Mouse (Mus musculus) kidney, adult 18-20 months (tissue): ENCODE results near the gene Cbx1.
A peak's percentile ranks its signal among the peaks of the same experiment; 100 is the strongest.
"Not testable (repeated sequence)": the region's sequence is repeated elsewhere in the genome, so short reads cannot be mapped to it uniquely, and the experiment has no call there.

Source experiments
- DNase-seq: peaks from one replicate; pipeline ENCODE4 v3.0.0; 2021

The Cbx1 gene

DNA sequence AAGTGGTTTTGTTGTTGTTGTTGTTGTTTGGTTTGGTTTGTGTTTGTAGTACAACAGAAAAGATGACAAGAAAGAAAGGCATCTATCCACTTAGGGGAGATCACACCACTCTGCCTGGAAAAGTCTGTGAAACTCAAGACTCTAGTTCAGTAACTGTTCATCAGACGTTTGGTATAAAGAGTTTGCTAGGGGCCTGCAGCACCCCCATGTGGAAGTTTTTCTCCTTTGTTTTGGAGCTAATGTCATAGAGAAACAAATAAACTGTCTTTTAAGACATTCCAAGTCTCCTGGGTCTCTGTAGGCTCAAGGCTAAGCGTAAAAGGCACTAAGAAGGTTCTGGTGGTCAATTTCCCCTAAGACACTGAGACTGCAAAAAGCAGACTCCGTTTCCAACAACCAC lies 12.9 kb upstream of the Cbx1 start:
- no peak for DNase-seq

DNA sequence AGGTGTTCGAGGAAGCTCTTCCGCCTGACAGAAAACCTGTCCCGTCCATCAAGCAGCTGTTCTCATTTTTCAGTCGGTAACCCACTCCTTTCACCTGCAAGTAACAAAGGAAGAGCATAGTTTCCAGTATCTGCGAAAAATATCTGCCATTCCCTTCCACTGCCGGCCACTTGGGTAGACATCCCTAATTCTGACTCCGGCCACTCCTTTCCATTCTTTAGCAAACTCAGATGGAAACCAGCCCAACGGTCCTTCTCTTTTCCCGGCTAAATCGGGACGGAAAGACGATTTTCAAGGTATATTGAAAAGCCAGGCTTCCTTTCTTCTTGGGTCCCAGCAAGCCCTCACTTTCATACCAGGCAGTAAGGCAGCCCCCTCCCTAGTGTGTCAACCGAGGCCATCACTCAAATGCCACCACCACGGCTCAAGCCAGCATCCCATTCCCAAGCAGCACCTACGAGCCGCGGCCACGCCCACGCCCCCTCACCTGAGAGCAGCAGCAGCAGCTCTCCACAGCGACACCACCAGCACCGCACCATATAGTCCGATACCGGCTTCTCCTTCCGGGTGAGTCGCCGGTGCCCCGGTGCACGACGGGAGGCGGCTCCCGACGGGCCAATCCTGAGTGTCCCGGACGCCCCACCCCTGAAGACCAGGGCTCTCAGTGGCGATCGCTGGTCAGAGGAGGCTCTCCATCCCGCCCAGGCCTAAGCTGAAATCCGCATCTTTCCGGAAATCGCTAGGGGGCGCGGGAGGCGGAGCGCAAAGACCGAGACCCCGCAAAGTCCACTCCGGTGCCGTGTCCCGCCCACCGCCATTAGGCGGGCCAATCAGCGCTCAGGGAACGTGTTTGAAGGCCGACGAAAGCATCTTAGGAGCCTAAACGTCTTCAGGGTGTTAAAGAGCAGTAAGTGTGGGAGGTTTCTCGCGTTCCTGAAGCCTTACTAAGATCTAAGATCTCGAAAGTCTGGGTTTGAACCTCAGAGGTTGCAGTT lies 11.7 kb upstream of the Cbx1 start, which contains the start of gene Snx11:
Gene Snx11, minus strand, starts transcription at position 592 of the 995 bp plus-strand sequence.
- peak; percentile 99 for DNase-seq

DNA sequence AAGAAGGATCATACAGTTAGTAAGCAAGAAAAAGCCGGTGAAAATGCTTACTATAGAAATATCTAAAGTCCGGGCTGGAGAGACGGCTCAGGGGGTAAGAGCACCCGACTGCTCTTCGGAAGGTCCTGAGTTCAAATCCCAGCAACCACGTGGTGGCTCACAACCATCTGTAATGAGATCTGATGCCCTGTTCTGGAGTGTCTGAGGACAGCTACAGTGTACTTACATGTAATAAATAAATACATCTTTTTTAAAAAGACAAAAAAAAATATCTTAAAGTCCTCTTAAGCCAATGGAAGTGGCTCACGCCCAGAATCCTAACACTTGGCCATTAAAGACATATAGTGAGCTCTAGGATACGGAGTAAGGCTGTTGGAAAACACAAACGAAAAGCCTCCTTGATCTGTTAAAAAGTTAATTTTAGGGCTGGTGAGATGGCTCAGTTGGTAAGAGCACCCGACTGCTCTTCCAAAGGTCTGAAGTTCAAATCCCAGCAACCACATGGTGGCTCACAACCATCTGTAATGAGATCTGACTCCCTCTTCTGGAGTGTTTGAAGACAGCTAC lies 10.8 kb upstream of the Cbx1 start:
- DNase-seq: not testable (repeated sequence)

DNA sequence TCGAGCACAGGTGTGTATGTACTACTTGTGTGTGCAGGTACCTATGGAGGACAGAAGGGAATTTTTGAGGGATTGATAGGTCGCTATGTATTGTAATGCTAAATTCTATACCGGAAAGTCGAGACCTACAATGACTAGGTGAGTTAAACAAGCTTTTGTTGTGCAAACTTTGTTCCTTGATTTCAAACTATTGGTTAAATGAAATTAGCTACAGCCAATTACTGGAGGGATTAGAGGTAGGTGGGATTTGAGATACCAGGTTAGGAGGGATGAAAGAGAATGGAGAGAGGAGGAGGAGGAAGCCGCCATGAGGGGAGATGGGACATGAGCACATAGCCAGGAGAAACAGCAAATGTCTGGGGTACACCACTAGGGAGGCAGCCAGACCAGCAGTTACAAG lies 8.6 kb upstream of the Cbx1 start:
- DNase-seq: no peak

DNA sequence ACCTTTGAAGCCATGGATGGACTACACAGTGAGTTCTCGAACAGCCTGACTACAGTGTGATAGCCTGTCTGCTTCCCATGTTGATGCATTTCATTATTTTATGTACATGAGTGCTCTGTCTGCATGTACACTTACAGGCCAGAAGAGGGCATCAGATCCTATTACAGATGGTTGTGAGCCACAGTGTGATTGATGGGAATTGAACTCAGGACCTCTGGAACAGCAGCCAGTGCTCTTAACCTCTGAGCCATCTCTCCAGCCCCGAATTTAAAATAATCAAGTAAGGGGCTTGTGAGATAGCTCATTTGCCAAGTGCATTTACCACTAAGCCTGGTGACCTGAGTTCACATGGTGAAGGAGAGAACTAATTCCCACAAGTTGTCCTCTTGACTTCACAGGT lies 7.5 kb upstream of the Cbx1 start:
- DNase-seq: no peak

DNA sequence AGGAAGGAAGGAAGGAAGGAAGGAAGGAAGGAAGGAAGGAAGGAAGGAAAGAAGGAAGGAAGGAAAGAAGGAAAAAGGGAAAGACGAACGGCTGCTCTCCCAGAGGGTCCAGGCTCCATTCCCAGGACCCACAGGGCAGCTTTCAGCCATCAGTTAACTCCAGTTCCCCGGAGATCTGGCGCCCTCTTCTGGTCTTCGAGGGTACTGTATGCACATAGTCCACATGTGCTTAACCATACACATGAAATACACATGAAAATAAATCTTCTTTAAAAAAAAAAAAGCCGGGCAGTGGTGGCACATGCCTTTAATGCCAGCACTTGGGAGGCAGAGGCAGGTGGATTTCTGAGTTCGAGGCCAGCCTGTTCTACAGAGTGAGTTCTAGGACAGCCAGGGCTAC lies 4.1 kb upstream of the Cbx1 start:
- peak; percentile 83 for DNase-seq

DNA sequence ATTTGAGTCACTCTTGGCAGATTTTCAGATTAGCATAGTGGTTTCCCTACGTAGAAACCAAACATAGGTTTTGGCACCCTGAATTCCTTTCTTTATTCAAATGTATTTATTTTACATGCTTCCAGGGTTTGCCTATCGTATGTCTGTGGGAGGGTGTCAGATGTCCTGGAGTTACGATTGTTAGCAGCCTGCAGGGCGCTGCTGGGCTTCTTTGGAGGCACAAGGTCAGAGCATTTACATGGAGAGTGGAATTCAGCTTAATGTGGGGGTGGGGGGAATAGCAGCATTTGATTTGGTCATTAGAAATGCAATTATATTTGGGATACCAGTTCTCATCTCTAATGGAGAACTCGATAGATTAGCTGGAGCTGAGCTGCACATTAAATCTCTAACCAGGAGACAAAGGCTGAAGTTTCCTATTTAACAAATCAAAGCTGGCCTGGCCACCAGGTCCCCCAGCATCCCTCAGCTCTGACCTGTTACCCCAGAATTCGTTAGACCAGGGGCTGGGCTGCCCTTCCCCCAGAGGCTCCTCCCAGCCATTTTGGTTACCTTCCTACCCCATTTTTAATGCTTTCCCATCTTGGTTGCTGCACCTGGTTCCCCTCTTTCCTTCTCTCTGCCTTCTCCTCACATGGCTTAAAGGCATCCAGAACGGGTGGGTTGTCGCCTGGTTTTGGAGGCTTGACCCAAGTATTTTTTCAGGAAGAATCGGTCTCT lies 2.0 kb upstream of the Cbx1 start:
- DNase-seq: no peak

DNA sequence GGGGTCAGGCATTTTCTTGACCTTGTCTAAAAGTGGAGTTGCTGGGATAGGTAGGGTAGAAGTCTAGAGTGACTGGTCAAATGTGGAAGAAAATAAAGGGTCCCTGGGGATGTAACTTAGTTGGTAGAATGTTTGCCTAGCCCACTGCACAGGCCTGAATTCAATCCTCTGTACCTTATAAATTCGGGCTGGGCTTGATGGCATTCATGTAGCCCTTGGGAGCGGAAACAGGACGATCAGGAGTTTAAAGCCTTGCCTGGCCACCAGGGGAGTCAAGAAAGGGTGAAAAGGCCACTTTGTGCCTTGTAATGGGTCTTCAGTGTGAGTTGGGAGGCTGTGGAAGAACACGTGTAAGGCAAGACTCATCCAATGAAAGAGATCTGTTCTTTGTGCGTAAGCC lies 1.1 kb downstream of the Cbx1 start:
- DNase-seq: no peak

DNA sequence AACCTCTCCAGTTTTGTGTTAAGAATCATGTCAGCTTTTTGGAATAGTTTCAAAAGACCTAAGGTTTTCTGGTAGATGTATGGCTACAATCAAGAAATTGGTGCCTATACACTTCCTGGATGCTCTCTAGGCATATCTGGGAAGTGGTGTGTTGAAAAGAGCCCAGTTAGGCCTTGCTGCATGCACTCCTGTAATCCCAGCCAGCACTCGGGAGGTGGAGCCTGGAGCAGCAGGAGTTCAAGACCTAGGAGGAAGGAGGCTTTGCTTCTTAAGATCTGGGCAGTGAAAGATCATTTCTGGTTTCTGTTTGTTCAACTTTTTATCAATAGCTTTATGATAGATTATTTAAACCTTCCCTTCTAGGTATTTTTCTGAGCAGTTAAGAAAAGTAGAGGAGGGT lies 1.8 kb downstream of the Cbx1 start:
- no peak for DNase-seq

DNA sequence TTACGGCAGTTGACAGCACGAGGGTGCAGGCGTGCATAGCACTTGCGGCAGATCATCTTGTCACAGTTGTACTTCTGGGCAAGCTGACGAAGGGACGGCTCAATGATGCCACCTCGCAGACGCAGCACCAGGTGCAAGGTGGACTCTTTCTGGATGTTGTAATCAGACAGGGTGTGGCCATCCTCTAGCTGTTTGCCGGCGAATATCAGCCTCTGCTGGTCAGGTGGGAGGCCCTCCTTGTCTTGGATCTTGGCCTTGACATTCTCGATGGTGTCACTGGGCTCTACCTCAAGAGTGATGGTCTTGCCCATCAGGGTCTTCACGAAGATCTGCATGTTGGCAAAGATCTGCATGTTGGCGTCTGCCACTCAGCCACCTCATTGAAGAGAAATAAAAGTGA lies 6.6 kb downstream of the Cbx1 start:
- DNase-seq: no peak

DNA sequence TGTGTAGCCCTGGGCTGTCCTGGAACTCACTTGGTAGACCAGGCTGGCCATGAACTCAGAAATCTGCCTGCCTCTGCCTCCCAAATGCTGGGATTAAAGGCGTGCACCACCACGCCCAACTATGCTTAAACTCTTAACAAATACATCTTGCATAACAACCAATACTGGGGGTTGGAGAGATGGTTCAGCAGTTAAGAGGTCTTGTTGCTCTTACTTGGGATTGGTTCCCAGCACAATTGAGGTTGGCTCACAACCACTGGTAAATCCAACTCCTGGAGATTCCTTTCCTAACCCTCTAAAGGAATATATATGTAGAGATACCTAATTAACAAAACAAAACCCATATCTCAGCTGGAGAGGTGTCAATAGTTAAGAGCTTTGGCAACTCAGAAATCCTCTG lies 7.2 kb downstream of the Cbx1 start:
- no peak for DNase-seq

DNA sequence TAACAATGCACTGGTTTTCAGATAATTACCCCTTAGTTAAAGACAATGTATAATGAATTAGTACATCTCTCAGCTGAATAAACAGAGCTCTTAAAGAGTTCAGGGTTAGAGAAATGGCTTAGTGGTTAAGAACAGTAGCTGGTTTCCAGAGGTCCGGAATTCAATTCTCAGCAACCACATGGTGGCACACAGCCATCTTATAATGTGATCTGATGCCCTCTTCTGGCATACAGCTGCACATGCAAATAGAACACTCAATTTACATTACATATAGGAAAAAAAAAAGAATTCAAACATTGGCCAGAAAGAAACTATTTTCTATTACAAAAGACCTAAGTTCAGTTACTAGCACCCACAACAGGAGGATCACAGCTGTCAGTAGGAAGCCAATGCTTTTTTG lies 7.7 kb downstream of the Cbx1 start:
- no peak for DNase-seq

DNA sequence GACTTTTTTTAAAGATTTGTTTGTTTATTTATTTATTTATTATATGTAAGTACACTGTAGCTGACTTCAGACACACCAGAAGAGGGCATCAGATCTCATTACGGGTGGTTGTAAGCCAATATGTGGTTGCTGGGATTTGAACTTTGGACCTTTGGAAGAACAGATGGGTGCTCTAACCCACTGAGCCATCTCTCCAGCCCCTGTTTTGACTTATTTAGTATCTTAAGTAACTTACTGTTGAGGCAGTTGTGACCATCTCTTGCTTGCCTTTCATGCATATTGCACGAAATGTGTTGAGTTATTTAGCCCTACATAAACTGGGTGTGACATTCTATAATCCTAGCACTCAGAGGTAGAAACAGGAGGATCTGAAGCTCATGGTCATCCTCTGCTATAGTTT lies 10.6 kb downstream of the Cbx1 start:
- no peak for DNase-seq

DNA sequence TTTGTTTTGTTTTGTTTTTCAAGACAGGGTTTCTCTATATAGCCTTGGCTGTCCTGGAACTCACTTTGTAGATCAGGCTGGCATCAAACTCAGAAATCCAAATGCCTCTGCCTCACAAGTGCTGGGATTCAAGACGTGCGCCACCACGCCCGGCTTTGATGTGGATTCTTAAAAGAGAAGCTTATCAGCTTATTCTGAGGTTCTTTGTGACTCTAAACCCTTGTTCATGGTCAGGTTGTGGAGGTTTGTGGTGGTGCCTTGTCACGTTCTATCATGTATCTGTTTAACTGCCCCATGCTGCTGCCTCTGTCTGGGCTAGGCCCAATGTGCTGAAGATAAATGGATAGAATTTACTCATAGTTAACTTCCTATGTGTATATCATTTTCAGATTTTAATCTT lies 16.7 kb downstream of the Cbx1 start:
- no peak for DNase-seq

DNA sequence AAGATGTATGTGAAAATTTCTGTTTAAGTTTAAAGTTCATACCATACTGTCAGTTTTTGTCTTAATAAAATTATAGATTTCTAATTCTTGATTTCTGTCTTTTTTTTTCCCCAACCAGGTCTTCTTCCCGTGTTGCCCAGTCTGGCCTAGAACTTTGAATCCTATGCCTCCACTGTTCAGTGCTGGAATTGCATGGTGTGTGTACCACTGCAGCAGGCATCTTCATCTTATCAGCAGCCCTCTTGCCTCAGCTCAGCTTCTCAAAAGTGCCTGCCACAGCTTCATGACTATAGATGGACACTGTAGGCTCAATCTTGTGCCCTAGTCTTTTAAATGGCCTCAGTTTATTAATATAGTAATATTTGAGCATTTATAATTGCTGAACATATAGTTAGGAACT lies 19.1 kb downstream of the Cbx1 start:
- no peak for DNase-seq

DNA sequence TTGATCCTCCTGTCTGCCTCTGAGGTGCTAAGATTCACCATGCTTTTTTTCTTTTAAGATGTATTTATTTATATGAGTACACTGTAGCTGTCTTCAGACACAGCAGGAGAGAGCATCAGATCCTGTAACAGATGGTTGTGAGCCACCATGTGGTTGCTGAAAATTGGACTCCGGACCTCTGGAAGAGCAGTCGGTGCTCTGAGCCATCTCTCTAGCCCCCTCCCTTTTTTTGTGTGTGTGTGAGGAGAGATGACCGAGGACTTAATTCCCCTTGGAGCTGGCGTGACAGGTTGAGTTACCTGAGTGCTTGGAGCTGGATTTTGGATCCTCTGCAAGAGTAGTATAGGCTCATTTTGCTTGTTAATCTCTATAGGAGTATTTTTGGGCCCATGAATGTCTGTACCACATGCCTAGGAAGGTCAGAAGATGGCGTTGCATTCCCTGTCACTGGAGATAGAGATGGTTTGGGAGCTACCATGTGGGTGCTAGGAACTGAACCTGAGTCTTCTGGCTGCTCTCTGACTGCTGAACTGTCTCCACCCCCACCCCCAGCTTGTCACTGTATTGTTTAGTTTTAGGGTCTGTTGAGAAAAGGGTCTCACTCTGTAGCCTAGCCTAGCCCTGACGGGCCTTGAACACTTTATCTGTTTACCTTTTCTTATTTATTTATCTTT lies 20.8 kb downstream of the Cbx1 start:
- DNase-seq: no peak

DNA sequence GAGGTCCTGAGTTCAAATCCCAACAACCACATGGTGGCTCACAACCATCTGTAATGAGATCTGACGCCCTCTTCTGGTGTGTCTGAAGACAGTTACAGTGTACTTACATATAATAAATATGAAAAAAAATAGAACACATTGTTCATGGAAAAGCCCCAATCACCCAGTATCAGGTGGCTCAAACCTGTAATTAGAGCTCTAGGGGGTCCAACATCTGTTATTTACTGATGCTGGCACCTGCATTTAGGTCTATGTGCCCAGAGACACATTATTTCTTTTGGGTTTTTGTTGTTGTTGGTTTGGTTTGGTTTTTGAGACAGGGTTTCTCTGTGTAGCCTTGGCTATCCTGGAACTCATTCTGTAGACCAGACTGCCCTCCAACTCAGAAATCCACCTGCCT lies 22.3 kb downstream of the Cbx1 start:
- DNase-seq: not testable (repeated sequence)

DNA sequence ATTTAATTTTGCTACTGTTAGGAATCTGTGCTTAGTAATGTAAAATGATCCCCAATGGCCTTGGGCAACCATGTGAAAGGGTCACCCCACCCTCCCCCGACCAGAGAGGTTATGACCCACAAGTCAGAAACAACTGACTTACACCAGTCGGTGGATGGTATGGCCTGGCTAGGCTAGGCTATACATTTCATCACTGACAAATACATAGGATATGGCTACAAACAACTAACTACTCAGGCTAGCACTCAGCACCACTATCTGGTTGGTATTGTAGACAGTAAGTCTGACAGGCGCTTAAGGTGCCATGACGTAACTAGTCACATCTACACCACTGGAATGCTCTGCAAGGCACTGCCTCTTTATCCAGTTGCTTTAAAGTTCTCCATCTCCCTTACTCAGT lies 24.5 kb downstream of the Cbx1 start:
- no peak for DNase-seq

DNA sequence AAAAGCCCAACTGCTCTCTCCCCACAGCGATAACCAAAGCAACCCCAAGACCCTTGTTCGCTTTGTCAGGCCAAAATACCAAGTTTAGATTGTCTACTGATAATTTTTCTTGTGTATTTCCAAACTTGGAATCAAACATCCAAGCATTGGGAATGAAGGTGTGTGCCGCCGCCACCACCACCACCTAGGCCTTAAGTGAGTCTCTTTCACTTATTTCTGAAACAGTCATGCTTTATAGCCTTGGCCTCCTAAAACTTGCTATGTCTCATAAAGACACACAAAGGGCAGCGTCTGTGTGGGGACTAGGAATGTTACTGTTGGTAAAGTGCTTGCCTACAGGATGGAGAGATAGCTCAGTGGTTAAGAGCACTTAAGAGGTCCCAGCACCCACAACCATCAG lies 25.0 kb downstream of the Cbx1 start:
- no peak for DNase-seq

DNA sequence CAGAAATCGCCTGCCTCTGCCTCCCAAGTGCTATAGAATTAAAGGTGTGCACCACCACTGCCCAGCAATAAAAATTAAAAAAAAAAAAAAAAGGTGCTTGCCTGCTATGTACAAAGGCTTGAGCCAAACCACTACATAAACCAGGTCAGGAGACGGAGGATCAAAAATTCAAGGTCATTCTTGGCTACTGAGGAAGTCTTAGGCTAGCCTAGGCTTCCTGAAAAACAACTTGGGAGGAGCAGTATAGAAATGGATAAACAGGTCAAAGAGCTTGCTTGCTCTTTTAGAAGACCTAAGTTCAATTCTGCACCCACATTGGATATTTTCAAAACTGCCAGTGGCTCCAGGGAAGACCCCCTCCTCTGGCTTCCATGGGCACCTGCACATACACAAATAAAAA lies 25.5 kb downstream of the Cbx1 start:
- no peak for DNase-seq

DNA sequence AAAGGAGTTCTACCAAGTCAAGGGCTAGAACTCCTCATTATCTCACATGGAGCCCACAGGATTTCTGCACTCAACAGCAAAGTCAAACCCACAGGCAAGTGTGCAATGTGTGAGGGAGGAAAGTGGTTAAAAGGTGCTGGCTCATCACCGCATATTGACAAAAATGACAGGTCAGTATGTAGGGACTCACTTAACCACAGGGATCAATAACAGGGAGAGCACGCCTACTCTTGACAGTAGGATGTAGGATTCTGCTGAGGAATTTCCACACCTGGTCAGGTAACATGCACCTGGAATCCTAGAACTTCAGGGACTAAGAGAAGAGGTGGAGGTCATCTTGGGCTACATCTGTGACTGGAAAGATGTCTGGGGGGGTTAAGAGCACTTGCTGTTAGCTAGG lies 27.0 kb downstream of the Cbx1 start:
- DNase-seq: no peak

DNA sequence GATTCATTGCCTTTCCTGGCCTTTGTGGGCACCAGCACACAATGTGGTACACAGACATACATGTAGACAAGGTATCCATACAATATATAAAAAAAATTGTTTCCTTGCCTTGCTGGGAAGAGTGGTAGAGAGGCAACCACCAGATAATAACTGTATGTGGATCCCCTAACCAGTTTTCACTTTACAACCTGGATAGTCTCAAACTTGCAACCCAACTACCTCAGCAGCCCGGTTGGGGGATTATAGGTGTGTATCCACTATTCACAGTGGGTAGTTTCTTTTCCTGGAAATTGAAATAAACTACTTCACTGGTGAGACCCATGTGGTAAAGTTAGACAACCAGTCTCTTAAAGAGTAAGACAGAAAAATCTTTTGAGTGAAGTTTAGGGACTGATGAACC lies 27.6 kb downstream of the Cbx1 start:
- no peak for DNase-seq

DNA sequence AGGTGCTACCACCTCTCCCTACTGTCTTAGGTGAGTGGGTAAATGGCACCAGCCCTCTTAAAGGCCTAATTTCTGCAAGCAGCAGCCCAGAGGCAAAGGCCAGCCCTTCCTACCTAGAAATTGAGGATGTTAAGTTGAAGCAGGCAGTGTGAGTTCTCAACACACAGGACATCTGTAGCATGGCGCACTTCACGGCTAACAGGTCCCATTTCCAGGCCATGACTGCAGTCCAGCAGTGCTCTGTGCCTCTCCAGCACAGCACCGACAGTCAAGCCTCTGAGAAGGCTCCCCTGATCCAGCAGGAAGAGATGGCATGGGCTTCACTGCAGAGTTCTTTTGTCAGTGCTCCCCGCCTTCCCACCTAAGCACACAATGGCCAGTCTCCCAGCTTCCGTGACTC lies 28.1 kb downstream of the Cbx1 start:
- DNase-seq: no peak
